Mouse (Mus musculus): ENCODE data around the gene Ninj2. TPM values are rescaled to one million over a fixed set of nuclear protein-coding genes. Genes with fewer than 3 reads are reported as not detected.

Ninj2 gene
- not detected for total RNA-seq (2021)
- long read RNA-seq, experiment 1, partial matches to known transcripts: 0 of 1 reads
- long read RNA-seq, experiment 1, other reads (novel, unspliced or antisense): 1 of 1 reads
- long read RNA-seq, experiment 2, partial matches to known transcripts: 0 of 4 reads
- long read RNA-seq, experiment 2, other reads (novel, unspliced or antisense): 4 of 4 reads

GRCm38 (mm10) chr6:120093100-120093499, at the start of gene Ninj2:
Gene Ninj2, plus strand, starts transcription at chr6:120093350.
- no peak for DNase-seq
- Histone ChIP-seq H3K4me3 (no peak within 1 kb of the TSS), H3K27ac (no peak within 1 kb of the TSS)
- intact Hi-C loops (cut with DNase I): no loop called here
- TF ChIP-seq CTCF (IDR thresholded peaks at IDR 0.05): no peak

- DNase-seq: no peak
- Histone ChIP-seq H3K27ac (peak overlapping the region; percentile 39), H3K4me3 (no peak overlapping the region)
- intact Hi-C loops (cut with DNase I): no loop called here
- TF ChIP-seq CTCF (IDR thresholded peaks at IDR 0.05): no peak
These were observed 47.7 kb upstream of the Ninj2 start for GRCm38 (mm10) chr6:120045406-120045805.

- Histone ChIP-seq H3K4me3 (no peak overlapping the region), H3K27ac (no peak overlapping the region)
- intact Hi-C loops (cut with DNase I): no loop called here
- no peak for DNase-seq
- TF ChIP-seq CTCF (IDR thresholded peaks at IDR 0.05): no peak
These were observed 45.4 kb upstream of the Ninj2 start for GRCm38 (mm10) chr6:120047705-120048292.

- no peak for DNase-seq
- Histone ChIP-seq H3K27ac (peak overlapping the region; percentile 44; the same call in 1 of the 2 replicates), H3K4me3 (no peak overlapping the region)
- TF ChIP-seq CTCF (IDR thresholded peaks at IDR 0.05): no peak
- intact Hi-C loops (cut with DNase I): no loop called here
These were observed 38.7 kb upstream of the Ninj2 start for GRCm38 (mm10) chr6:120054412-120054811.

GRCm38 (mm10) chr6:120055666-120056540, 37.2 kb upstream of the Ninj2 start:
- intact Hi-C loops (cut with DNase I): no loop called here
- DNase-seq: peak; percentile 62
- no peak for TF ChIP-seq CTCF (IDR thresholded peaks at IDR 0.05)
- Histone ChIP-seq H3K4me3 (no peak overlapping the region), H3K27ac (peak overlapping the region; percentile 73)

- DNase-seq: no peak
- no peak for TF ChIP-seq CTCF (IDR thresholded peaks at IDR 0.05)
- Histone ChIP-seq H3K4me3 (no peak overlapping the region), H3K27ac (no peak overlapping the region)
- intact Hi-C loops (cut with DNase I): no loop called here
These were observed 30.2 kb upstream of the Ninj2 start for GRCm38 (mm10) chr6:120062934-120063333.

- intact Hi-C loops (cut with DNase I): no loop called here
- no peak for TF ChIP-seq CTCF (IDR thresholded peaks at IDR 0.05)
- Histone ChIP-seq H3K4me3 (no peak overlapping the region), H3K27ac (no peak overlapping the region)
- no peak for DNase-seq
These were observed 28.5 kb upstream of the Ninj2 start for GRCm38 (mm10) chr6:120064627-120065026.

GRCm38 (mm10) chr6:120065552-120066177, 27.5 kb upstream of the Ninj2 start:
- no peak for TF ChIP-seq CTCF (IDR thresholded peaks at IDR 0.05)
- no peak for DNase-seq
- no peak overlapping the region for H3K27ac ChIP-seq

GRCm38 (mm10) chr6:120069546-120069945, 23.6 kb upstream of the Ninj2 start:
- no peak for DNase-seq

More at GRCm38 (mm10) chr6:120065552-120066177, 27.5 kb upstream of the Ninj2 start:
- intact Hi-C loops (cut with DNase I): no loop called here
- H3K4me3 ChIP-seq: no peak overlapping the region

GRCm38 (mm10) chr6:120072630-120073029, 20.5 kb upstream of the Ninj2 start:
- intact Hi-C loops (cut with DNase I): no loop called here
- Histone ChIP-seq H3K27ac (no peak overlapping the region), H3K4me3 (no peak overlapping the region)
- TF ChIP-seq CTCF (IDR thresholded peaks at IDR 0.05): no peak
- DNase-seq: no peak

More at GRCm38 (mm10) chr6:120069546-120069945, 23.6 kb upstream of the Ninj2 start:
- intact Hi-C loops (cut with DNase I): no loop called here
- Histone ChIP-seq H3K27ac (no peak overlapping the region), H3K4me3 (no peak overlapping the region)
- TF ChIP-seq CTCF (IDR thresholded peaks at IDR 0.05): no peak

GRCm38 (mm10) chr6:120076619-120077450, 16.3 kb upstream of the Ninj2 start:
- H3K4me3 ChIP-seq: no peak overlapping the region
- no peak for TF ChIP-seq CTCF (IDR thresholded peaks at IDR 0.05)
- intact Hi-C loops (cut with DNase I): no loop called here
- no peak for DNase-seq
- H3K27ac ChIP-seq: no peak overlapping the region

GRCm38 (mm10) chr6:120079547-120079946, 13.6 kb upstream of the Ninj2 start:
- Histone ChIP-seq H3K4me3 (no peak overlapping the region), H3K27ac (no peak overlapping the region)
- no peak for DNase-seq
- TF ChIP-seq CTCF (IDR thresholded peaks at IDR 0.05): no peak
- intact Hi-C loops (cut with DNase I): no loop called here
